Mouse (Mus musculus) kidney, adult 18-20 months (tissue): Measurements from ENCODE around the gene Erp44.

Experiments used
- DNase-seq: peaks from one replicate; pipeline ENCODE4 v3.0.0; 2021

Gene Erp44

GRCm38 (mm10) chr4:48226800-48227199 is 52.6 kb downstream of the Erp44 start:
- no peak for DNase-seq

- DNase-seq, result no peak
Observed at GRCm38 (mm10) chr4:48225604-48226003, 53.8 kb downstream of the Erp44 start.

GRCm38 (mm10) chr4:48225173-48225572 is 54.2 kb downstream of the Erp44 start:
- peak; percentile 71 for DNase-seq

DNA sequence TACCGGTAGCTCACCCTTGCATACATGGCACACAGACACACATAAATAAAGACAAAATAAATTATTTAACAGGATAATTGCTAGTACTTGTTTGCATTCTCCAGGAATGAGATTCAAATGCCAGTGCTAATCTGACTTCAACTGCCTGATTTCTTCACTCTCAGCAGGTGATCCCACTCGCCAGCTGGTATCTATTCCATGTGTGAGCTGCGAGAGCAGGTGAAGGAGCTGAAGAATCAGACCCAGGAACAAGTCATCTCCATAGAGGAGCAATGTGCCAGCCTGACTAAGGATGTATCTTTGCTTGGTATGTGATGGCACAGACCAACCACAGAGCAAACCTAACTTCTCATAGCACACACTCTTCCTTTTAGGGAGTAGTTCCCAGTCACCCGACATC is 75.8 kb downstream of the Erp44 start:
- DNase-seq, result no peak

GRCm38 (mm10) chr4:48198447-48198846 is 80.9 kb downstream of the Erp44 start:
- no peak for DNase-seq

DNA sequence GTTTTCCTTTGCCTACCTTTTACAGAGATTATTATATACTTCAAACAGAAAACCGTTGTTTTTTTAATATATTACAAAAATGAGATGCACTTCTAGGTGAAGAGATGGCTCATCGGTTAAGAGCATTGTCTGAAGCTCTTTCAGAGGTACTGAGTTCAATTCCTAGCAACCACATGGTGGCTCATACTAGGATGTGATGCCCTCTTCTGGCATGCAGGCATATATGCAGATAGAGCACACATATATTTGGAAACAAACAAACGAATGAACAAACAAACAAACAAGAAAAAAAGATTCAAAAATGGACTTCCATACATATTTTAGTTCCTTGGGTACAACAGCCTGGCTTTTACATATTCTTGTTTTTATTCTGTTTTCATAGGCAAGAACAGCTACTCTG is 81.4 kb downstream of the Erp44 start:
- no peak for DNase-seq

GRCm38 (mm10) chr4:48182115-48182806 is 97.1 kb downstream of the Erp44 start:
- no peak for DNase-seq

GRCm38 (mm10) chr4:48181366-48181765 is 98.0 kb downstream of the Erp44 start:
- DNase-seq, result no peak

DNA sequence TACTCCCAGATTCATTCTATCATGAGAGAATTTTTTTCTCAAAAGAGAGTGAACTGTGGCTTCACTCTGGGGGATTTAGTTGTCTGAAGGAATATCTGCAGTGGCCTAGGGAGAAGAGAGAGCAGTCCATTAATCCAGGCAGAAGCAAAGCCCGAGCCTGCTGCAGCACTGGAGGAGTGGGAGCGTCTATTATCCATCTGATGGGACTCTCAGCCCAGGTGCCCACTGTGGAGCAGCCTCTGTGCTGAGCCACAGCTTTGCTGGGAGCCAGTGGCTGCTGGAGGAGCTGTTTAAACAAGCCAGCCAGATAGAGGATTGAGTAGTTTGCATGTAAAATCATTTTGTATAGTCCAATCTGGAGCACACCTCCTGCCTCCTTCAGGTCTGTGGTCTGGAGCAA is 98.4 kb downstream of the Erp44 start:
- DNase-seq, result no peak

- no peak for DNase-seq
Observed at GRCm38 (mm10) chr4:48175666-48176065, 103.7 kb downstream of the Erp44 start.

GRCm38 (mm10) chr4:48163851-48164250 is 115.5 kb downstream of the Erp44 start:
- DNase-seq, result no peak

DNA sequence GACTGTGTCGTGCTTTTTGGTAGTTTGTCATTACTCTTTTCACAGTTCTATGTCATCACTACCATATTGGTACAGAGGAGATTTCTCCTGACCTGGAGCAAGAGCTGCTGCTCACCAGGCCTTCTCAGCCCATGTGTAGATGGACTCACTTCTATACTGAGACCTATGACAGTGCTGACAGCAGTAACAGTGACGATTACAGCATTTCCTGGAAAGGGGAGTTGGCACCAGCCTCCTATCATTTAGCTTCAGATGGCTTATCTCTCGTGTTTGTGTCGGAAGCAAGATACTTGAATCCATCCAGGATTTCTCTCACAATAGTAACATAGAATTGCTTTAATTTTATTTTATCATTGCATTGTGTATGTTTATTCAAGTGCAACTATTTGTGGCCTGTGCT is 119.0 kb downstream of the Erp44 start:
- DNase-seq, result no peak

DNA sequence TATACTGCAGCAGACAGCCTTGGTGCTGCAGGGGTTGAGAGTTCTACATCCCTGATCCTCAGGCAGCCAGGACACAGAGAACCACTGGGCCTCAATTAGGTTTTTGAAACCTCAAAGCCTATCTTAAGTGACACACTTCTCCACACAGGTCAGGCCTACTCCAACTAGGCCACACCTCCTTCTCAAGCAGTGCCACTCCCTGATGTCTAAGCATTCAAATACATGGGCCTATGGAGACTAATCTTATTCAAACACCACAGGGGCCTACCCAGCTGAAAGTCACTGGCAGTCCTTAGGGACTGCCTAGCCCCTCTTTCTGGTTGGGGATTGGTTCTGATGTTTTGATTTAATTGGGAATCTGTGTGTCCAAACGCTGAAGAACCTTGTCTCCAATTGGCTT is 123.5 kb downstream of the Erp44 start:
- no peak for DNase-seq

DNA sequence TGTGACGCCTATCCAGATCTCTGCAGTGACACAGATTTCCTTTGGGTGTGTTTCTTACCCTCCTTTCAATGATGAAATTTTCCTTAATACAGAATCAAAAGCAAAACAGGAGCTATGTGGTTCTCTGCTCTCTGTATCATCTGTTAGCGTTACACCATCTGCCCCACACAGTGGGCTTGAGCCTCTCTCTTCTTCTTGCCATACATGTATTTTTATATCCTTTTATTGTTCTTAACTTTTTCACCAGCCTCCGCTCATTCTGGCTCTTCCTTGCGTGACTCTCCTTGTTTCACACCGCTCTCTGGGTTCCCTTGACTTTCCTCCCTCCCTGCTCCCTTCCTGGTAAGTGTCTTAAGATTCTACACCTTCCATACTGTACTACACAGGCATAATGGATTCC is 126.1 kb downstream of the Erp44 start:
- DNase-seq, result no peak

GRCm38 (mm10) chr4:48149492-48149891 is 129.9 kb downstream of the Erp44 start:
- DNase-seq, result no peak
